Mouse (Mus musculus): Measurements from ENCODE around the gene Vps39.

GRCm38 (mm10) chr2:120386264-120386663, 33.3 kb upstream of the Vps39 start:
- TF ChIP-seq ZNF384 (IDR thresholded peaks at IDR 0.05; ENCODE audit: low read depth, low read length) (no peak), HCFC1 (IDR thresholded peaks at IDR 0.05; ENCODE audit: borderline replicate concordance, insufficient read depth, low read length) (no peak), MAFK (IDR thresholded peaks at IDR 0.05; ENCODE audit: insufficient read depth, low read depth, low read length) (no peak)
